Mouse (Mus musculus) gastrocnemius, postnatal 36 days (tissue): ENCODE measurements around the gene Tmem238. TPM values are rescaled to one million over a fixed set of nuclear protein-coding genes. Genes with fewer than 3 reads are reported as not detected.
A peak's percentile ranks its signal among the peaks of the same experiment; 100 is the strongest.
"Not testable (repeated sequence)": the region's sequence is repeated elsewhere in the genome, so short reads cannot be mapped to it uniquely, and the experiment has no call there.

Experiments used
- DNase-seq, 2 experiments: peaks; one replicate each; pipeline ENCODE4 v3.0.0; 2022
- intact Hi-C: fragments of 180-260 bp; cut with DNase I; formaldehyde crosslinking; loops from one replicate; pipeline ENCODE4 v1.15.1; 2025
- total RNA-seq, 2 experiments: library from RNA; stranded (reverse); gene quantifications; 2 replicates each; pipeline ENCODE4 v1.2.3; 2021

Gene Tmem238
- total RNA-seq, 2 experiments from 2014 or later, result 7.9 to 9.5 TPM

DNA sequence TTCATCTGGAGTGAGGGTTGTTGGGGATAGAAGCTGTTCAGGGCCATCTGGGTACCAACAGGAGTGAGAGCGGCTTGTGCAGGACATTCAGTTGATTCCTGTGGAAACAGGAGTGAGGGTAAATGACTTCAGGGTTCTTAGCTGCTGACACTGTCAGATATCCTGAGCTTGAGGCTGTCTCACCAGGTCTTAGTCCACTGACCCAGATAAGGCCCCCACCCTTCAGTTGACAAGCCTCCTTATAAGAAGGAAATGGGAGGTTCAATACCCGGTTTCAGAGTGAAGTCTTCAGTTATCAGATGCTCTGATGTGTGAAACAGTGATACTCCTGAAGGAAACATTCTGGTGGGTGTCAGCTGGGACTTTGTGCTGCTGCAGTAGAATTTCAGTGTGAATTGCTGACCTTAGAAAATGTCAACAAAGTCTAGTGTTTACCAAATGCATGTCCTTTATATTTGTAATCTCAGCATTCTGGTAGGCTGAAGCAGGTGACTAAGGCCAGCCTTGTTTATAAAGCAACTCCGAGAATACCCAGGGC, 5.2 kb upstream of the Tmem238 start:
- DNase-seq, result no peak
- intact Hi-C loops, result loop anchor here (5.0 to 10.0 kb wide), 2 partner anchors 172 to 660 kb away; partner anchors contain the start of gene Leng8

DNA sequence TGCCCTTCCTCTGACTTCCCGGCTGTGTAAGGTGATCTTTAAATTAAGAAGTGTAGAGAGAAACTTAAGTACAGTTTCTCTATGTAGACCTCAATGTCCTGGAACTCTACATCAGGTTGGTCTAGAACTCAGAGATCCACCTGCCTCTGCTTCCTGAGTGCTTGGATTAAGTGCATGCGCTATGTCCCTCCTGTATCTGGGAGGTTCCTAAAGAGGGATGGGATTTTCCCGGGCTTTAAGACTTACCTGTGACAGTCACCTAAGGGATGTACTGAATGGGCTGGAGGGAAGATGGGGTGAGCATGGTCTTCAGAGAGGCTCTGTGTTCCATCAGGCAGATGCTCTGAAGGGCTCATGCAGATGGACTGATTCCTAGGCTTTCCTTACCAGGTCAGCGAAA, 4.2 kb upstream of the Tmem238 start:
- intact Hi-C loops, result loop anchor here (10.0 kb wide), 1 partner anchor 659 kb away; the partner anchor contains the start of gene Leng8
- no peak for DNase-seq

DNA sequence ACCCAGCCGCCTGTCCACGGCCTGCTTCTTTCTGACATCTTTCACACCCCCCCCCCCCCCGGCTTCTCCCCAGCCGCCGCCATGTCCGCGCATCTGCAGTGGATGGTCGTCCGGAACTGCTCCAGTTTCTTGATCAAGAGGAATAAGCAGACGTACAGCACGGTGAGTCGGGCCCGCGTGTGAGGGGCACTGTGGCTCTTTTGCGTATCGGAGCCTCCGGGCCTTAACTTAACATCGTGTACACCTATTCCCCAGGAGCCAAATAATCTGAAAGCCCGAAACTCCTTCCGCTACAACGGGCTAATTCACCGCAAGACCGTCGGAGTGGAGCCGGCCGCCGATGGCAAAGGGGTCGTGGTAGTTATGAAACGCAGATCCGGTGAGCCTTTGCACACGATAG, 3.8 kb upstream of the Tmem238 start:
- DNase-seq, result not testable (repeated sequence)
- intact Hi-C loops, result loop anchor here (10.0 kb wide), 1 partner anchor 658 kb away; the partner anchor contains the start of gene Leng8

DNA sequence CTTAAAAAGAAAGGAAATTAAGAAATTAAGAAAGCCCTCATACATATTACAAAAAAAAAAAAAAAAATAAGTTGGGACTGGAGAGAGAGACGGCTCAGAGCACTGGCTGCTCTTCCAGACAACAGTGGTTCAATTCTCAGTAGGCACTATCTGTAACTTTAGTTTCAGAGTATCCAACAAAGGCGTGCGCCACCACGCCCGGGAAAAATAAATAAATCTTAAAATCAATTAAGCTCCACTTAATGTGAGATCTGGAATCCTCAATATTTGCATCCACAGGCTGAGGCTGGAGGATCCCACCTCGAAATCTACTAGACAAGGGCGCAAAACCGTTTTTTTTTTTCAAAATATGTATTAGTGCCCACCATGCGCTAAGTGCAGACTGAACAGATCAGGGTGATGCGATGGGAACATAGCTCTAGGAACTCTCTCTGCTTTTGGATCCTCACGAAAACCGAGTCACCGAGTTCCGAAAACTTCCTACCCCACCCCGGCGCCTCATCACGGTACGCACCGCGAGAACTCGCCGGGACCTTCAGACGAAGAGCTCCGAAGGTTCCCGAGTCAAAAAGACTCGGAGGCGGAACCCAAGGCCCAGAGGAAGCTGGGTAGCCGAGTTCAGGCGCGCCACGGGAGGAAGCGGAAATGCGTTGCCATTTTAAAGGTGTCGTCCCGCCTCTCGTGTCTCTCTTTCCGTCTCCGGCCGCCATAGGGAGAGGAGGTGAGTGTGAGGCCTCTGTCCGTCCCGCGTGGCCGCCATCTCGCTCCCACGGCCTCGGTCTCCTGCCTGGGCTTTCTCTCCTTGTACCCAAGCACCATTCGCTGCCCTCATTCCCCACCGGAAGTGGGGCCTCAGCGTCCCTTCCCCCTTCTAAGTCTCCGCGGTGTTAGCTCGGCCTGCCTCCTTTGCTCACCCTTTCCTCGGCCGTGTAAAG, 3.1 kb upstream of the Tmem238 start, which contains the start of gene Rpl28:
Gene Rpl28, plus strand, starts transcription at position 597 of the 935 bp plus-strand sequence.
- intact Hi-C loops, result loop anchor here (10.0 kb wide), 1 partner anchor 658 kb away; the partner anchor contains the start of gene Leng8
- DNase-seq, result peak; percentile 88 to 94

DNA sequence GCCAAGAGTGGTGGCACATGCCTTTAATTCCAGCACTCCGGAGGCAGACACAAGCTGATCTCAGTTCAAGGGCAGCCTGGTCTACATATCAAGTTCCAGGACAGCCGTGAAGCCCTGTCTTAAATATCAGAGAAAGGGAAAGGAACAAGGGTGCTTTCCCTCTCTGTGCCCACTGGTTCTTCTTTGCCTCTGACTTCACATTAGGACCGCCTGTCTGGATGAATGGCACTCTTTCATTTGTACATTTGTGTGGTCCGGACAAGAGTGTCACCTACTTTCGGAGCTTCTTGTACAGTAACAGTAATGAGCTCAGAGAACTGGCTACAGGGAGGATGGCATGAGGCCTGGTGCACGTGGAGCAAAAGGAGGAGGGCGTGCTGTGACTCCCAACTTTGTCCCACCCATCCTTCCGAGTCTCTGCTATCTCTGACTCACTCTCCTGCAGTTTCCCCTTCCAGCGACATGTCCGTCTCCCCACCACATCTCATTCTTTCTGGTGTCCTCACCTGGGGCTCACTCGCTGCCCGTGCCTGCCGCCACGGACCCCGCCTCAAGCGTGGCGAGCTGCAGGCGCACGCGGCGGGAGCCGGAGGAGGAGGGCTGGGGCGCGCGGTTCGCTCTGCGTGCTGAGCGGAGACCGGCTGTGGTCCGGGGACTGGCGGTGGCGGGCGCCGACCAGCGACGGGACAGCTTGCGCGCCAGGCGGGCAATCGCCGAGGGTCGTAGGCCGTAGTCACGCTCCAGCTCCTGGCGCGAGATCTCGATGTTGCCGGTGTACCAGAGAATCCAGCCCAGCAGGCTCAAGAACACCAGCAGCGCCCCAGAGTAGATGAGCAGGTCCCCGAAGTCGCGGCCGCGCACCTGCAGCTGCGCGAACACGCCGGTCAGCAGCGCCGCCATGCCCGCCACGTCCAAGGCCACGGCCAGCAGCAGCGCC, 689 bp downstream of the Tmem238 start:
- peak; percentile 42 to 59 for DNase-seq
- intact Hi-C loops, result loop anchor here (2.0 kb wide), 1 partner anchor 48 kb away; the partner anchor contains the start of gene Kmt5c

DNA sequence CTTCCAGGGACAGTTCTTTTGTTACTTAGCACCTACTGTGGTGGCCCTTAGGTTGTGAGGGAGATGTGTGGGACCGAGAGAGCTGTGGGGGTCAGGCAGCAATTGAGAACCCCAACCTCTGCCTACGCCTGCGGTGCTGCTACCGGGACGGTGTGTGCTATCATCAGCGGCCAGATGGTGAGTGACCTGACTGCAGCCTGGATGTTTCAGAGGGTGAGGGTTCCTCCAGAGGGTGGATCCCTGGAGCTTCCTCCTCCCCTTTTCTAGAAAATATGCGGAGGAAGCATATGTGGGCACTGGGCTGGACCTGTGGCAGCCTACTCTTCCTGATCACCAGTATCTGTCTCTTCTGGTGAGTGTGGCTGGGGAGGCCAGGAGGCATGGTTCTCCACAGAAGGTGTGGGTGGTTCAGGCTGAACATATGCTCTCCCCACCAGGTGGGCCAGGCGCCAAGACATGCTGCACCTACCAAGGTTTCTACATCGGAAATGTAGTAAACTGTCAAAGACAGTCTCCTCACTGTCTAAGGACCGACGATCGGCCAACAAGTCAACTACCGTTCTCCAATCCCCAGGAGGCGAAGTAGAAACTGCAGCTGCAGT, 5.7 kb downstream of the Tmem238 start:
- no peak for DNase-seq
- intact Hi-C loops, result no loop called here

DNA sequence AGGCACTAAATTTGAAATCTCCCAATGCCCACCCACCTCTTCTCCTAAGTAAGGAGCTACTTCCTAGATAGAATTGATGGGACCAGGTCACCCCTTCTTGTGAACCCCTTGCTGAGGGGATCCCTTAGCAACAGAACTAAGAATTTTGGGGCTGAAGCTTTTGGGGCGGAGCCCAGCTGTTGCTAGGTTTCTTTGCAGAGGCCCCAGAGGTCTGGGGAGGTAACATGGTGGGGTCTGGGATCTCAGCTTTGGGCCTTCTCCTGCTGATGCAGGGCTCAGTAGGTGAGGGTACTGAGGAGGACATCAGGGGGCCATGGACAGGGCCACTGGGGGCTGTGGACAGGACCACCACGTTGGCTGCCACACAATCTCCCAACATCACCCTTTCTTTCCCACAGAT, 6.7 kb downstream of the Tmem238 start, which contains the start of the genes Il11 and Tmem190:
Gene Il11, minus strand, starts transcription at position 101 of the 400 bp plus-strand sequence.
Gene Tmem190, plus strand, starts transcription at position 179 of the 400 bp plus-strand sequence.
- intact Hi-C loops, result no loop called here

DNA sequence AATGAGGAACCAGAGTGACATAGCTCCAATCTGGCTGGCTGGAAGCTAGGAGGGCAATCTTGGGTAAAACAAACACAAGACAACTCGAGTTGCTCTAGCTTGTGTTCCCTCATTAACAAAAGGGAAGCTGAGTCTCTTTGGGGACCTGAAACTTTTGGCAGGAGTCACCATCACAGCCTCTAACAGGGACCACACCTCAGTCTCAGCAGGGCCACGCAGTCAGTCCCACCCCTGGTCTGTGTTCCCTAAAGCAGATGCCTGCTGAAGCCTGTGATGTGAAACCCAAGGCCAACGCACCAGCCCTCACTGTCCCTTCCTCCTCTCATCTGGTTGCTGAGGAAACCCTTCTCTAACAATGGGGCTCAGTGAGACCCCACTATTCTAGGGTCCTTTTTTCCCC, 7.3 kb downstream of the Tmem238 start:
- no peak for DNase-seq
- intact Hi-C loops, result no loop called here

More for the DNA sequence above, 6.7 kb downstream of the Tmem238 start, which contains the start of the genes Il11 and Tmem190:
- DNase-seq, result no peak

DNA sequence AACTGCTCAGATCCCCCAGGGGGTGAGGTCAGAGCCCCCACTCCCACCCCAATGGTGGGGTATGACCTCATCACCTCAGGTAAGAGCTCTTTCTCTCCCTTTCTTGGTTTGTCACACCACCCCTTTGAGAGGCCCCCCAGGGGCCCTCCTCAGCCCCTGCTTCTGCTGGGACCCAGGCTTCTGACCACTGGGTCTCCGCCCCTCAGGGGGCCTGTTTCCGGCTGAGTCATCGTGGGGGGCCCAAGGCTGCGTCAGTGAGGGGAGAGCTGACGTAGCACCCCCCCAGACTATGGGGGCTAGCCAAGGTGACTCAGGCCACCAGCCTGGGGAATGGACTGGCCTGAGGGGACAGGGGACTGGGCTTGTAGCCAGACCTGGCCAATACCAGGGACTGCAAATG, 9.5 kb downstream of the Tmem238 start:
- intact Hi-C loops, result no loop called here
- DNase-seq, result no peak

DNA sequence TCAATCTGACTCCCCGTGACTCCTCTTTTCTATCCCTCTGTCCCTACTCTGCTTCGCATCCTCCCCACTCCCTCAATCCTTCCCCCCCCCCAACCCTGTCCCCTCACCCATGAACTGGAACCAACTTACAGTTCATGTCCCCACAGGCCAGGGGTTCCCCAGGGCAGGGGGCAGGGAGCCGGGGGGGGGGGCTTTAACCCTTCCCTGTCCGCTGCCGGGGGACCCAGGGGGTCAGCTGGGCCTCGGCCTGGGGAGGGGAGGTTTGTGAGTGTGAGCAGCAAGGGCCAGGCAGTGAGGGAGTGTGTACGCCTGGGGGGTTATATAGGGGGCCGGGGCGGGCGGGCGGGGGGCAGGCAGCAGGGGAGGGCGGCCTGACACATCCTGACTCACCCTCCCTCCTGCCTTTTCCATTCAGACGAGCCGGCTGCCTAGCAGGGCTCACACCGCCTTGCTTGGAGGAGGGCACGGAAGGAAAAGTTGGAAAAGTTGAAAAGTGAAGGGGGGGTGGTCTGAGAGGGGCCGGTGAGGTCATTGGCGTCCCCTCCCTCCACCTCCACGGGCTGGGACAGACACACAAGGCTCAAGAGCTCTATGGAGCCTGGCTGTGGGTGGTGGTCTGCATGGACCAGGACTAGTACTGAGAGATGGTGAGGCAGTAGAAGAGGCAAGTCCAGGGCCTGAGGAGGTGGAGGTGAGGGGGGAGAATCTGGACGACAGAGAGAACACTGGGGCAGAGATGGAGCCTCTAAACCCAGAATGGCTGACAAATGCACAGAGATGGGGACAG, 11.4 kb downstream of the Tmem238 start:
- intact Hi-C loops, result no loop called here
- DNase-seq, result no peak

DNA sequence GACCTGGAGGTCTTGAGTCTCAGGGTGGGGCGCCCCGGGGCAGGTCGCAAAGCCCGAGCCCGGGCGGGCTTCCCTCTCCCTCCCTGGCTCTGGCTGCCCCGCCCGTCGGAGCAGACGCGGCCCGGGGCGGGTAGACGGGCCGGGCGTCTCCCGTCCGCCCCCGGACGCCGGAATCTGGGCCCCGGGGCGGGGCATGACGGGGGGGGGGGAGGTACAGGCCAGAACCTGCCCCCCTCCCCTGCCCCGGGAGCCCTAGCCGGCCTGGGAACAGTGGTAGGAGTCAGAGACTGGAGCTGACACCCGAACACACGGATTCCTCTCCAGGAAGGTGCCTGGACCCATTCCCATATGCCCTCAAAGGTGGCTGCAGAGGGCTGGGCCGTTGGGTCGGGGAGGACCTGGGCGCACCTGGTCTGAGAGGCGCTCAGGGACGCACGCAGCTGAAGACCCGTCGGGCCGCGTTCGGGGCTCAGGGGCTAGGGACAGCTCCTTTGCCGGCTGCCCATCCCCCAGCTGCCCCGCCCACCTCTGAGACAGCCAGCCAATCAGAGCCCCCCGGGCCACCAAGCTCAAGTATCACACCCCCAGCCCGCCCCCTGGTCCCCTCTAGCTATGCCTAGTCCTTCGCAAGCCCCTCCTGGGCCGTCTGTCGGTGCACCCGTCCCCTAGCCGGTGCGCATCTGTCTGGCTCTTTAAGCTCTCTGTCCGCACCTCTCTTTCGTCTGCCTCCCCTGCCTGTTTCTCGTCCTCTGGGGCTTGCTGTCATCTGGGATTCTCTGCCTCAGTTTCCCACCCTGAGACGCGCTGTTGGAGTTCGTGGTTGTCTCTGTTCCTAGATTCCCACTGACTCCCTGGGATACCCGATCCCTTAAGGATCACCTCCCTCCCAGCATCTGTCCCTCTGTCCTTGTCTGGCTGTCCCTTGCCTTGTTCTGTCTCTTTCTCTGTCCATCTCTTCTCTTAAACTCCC, 12.3 kb downstream of the Tmem238 start:
- intact Hi-C loops, result no loop called here
- peak; percentile 51 to 53 for DNase-seq

DNA sequence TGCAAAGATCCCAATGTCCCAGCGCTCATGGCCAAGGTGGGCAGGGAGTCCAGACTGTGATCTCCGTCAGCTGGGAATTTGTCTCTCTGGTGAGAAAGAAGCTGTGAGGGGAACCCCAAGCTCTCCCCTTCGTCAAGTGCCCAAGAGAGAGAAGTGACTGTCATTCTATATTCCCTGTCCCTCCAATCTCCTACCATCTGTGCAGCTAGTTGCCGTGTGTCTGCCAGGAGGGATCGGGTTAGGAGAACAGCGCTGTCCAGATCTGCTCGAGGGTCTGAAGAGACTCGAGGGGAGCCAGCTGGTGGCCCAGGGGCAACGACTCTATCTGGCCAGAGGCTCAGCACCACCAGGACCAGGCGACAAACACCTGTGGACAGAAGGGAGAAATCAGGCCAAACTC, 13.3 kb downstream of the Tmem238 start:
- intact Hi-C loops, result no loop called here
- no peak for DNase-seq

DNA sequence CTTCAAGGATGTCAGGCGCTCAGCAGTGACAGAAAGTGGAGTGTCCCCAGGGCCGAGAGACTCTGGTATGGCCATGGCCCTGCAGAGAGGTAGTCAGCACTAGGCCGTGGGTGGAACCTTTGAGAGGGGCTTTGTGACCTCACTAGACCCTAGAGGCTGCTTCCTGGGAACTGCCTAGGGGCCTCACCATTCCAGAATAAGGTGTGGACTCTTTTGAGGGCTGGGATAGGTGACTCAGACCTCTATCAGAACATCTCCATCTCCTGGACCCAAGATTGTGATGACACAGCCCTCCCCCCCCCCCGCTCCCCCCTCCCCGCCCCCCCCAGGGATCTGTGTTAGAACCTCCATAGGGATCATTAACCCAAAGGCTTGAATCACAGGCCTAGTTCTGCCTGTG, 18.3 kb downstream of the Tmem238 start, which contains the start of gene Fam71e2:
Gene Fam71e2, minus strand, starts transcription at position 101 of the 400 bp plus-strand sequence.
- DNase-seq, result no peak
- intact Hi-C loops, result no loop called here

DNA sequence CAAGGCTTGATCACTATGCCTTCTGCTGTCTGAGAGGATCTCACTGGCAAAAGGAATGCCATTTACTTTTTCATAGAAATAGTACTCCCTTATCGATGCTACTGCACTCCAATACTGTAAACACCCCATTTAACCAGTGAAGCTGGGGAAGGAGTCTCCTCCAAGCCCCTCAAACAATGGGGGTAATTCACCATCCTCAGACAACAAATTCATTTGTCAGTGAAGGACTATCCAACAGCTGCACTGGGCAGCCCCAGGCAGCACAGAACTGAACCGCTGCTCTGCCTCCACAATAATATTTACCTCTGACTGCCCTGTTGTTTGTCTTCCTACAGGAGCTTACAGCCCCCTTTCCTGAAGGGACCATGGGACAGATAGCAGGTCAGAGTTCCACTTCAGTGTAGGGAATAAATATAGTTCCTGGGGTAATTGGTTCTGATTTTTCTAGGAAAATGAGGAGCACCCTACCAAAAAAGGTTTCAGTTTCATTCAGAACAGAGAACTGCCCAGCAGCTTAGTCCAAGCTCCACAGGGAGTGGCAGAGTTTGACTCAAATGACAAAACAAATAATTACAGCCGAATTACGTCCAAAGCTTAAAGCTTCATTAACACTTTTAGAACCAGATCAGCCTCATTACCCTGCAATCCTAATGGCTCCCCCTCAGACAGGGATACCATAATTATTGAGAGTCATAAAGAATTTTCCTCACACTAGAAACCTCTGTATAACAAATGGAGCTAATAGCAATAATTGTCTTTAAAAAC, 24.3 kb downstream of the Tmem238 start:
- no peak for DNase-seq
- intact Hi-C loops, result no loop called here

DNA sequence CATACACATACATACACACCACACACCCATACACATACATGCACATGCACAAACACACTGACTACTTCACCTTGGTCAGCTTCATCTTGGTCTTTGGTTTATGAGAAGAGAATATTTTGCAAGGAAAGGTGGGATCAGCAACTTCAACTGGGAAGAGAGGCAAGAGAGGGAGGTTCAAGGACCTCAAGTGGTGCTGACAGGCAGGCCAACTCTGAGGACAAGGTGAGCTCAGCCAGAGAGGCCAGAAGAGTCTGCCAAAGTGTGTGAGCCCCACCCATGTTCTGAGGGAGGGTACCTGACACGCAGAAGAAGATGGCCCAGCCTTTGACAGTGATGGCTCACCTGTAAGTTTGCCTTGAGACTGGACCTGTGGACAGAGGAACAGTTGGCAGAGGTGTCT, 29.8 kb downstream of the Tmem238 start:
- intact Hi-C loops, result no loop called here
- no peak for DNase-seq

DNA sequence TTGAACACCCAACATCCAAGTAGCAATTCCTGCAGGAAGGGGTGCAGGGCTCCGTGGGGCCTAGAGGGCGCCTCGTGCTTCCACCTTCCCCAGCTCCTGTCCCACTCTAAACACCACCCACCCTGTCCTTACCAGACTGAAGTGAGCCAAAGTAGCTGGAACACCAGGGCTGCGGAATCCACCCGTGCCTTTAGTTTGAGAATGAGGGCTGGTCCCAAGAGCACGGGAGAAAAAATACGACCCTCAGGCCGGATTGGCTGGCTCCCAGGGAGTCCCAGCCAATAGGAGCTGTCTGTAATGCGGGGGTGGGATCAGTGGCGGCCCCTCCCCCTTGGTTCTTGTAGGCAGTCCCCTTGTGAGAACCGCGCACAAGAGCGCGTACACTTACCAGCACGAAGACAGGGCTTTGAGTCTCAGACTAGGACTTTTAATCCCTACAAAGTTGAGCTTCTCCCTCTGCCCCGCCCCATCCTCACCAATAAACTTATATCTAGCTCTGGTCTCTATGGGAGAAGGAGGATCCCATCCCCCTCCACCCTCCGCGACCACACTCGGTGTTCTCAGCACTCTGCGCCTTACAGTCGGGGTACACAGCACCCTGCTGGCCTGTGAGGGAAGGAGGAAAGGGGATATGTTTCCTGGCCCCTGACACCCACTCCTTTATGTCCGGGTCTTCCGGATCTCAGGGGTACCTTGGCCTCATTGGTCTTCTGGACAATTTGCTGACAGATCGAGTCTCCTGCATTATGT, 36.5 kb downstream of the Tmem238 start, which contains the start of gene Cox6b2:
Gene Cox6b2, minus strand, starts transcription at position 274 of the 750 bp plus-strand sequence.
- intact Hi-C loops, result no loop called here
- DNase-seq, result peak in 1 of 2 experiments; percentile 41
